Mouse (Mus musculus) heart, adult 2 months (tissue): ENCODE results near the gene Spata32.

Experiments used
- CTCF ChIP-seq: fragments of 200-600 bp; IDR thresholded peaks from 2 replicates; pipeline ENCODE4 v1.8.1; 2022; ENCODE audit warnings: antibody characterized with exemption, mild to moderate bottlenecking, moderate library complexity
- EP300 ChIP-seq: fragments of 200-500 bp; IDR thresholded peaks from 2 replicates; pipeline ENCODE4 v1.6.1; 2011; ENCODE audit warnings: low read depth, low read length, control low read depth; ENCODE audit not compliant: insufficient read depth
- POLR2A ChIP-seq: fragments of 200-500 bp; IDR thresholded peaks from 2 replicates; pipeline ENCODE4 v1.6.1; 2011; ENCODE audit warnings: mild to moderate bottlenecking, low read depth, low read length, control low read depth; ENCODE audit not compliant: insufficient read depth

DNA sequence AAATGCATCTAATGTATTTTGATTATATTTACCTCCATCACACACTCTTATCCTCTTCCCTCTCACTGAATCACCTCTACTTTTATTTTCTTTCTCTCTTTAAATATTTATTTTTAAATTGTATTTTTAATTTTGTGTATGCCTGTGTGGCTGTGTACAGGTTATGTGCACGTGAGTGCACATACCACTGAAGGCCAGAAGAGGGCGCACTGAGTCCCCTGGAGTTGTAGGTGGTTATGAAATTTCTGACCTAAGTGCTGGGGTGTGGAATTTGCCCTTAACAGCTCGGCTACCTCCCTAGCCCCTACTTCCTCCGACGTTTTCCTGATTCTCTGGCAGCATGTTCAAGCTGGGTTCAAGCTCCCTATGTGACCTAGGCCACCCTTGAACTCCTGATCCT, 4.5 kb downstream of the Spata32 start:
- TF ChIP-seq CTCF (peak; percentile 41), POLR2A (no peak), EP300 (no peak)
